Mouse (Mus musculus) liver, adult 2 months (tissue): Measurements from ENCODE around the gene Srrm1.

ENCODE experiments used
- CTCF ChIP-seq: fragments of 200-500 bp; IDR thresholded peaks from 2 replicates; pipeline ENCODE4 v1.5.1; 2011; ENCODE audit warnings: low read depth, low read length, control low read depth
- POLR2A ChIP-seq: fragments of 200-500 bp; IDR thresholded peaks from 2 replicates; pipeline ENCODE4 v1.6.1; 2011; ENCODE audit warnings: low read length, control low read depth; ENCODE audit not compliant: insufficient read depth; ENCODE audit errors: extremely low read depth

DNA sequence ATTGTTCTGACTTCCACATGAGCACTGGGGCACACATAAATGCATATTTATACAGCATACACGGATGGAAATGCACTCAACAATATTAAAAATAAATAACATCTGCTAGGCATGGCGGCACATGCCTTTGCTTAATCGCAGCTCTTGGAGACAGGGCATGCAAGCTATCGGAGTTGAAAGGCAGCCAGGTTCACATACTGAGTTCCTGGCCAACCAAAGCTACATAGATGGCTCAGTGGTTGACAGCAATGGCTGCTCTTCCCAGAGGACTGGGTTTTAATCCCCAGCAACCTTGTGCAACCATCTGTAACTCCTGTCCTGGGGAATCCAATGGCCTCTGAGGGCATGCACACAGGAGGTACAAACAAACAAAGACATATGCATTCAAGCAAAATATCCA lies 35.6 kb downstream of the Srrm1 start:
- no peak for TF ChIP-seq CTCF
- no peak for TF ChIP-seq POLR2A
